Mouse (Mus musculus): ENCODE measurements around the gene Serpina1e.
"Not testable (repeated sequence)": the region's sequence is repeated elsewhere in the genome, so short reads cannot be mapped to it uniquely, and the experiment has no call there.

- not testable (repeated sequence) for TF ChIP-seq CTCF, EP300 (IDR thresholded peaks at IDR 0.05)
Measured at GRCm38 (mm10) chr12:103956555-103956954, 2.2 kb downstream of the Serpina1e start.

Data from lung, postnatal 0 days (tissue).